Mouse (Mus musculus): ENCODE results near the gene Omt2a. TPM values are rescaled to one million over a fixed set of nuclear protein-coding genes. Genes with fewer than 3 reads are reported as not detected.

The Omt2a gene
- total and polyA plus RNA-seq, 3 experiments: not detected

DNA sequence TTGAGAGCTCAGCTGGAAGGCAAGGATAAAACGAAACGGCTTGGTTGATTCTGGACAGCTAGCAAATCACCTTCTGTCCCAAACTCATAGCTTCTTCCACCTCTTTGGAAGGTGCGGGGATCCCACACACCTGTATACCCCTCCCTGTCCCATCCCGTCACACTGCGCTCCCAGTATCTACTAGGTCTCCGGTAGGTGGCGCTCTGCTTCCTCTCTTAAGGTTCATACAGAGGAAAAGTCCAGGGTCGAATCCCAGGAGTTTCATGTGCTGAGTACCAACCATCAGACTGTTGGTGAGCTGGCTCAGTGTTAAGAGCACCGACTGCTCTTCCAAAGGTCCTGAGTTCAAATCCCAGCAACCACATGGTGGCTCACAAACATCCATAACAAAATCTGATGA lies 43.5 kb upstream of the Omt2a start:
- H3K79me2 ChIP-seq (replicated peaks; ENCODE audit: control insufficient read depth, extremely low read depth, insufficient read depth, poor library complexity, severe bottlenecking): no peaks in the 10 kb centered on the region
- dilution Hi-C loops (cut with MboI; ENCODE audit: extremely low pct_ligation_motif_present, extremely low pct_unique_long_range_greater_than_20kb, low sequenced_read_pairs): no loop called here
- no peak overlapping the region for H3K9ac ChIP-seq (ENCODE audit: insufficient read depth, low read depth)
- DNase-seq (ENCODE audit: extremely low read depth): peak; percentile 57
- H3K4me2 ChIP-seq (ENCODE audit: insufficient read depth, low read depth, poor library complexity, severe bottlenecking): no peak overlapping the region
- H3K4me3 ChIP-seq (replicated peaks in 1 of 3; ENCODE audit: low read depth in 2 of 3, low read length in 2 of 3, poor library complexity in 1 of 3): no peak overlapping the region
- peaks cover 30% of the 10 kb centered on the region for H3K27me3 ChIP-seq (replicated peaks)
- H3K4me1 ChIP-seq (ENCODE audit: control insufficient read depth in 1 of 2, insufficient read depth in 2 of 2): no peaks in the 10 kb centered on the region
- H3K9me3 ChIP-seq (replicated peaks; ENCODE audit: low read length): no peaks in the 10 kb centered on the region
- H3K36me3 ChIP-seq (replicated peaks in 1 of 2; ENCODE audit: control insufficient read depth in 1 of 2, insufficient read depth in 1 of 2, low read length in 1 of 2): no peaks in the 10 kb centered on the region
- TF ChIP-seq RAD21 (IDR thresholded peaks at IDR 0.05; ENCODE audit: low read depth, low read length) (peak; percentile 66), CTCF (conservative IDR thresholded peaks at IDR 0.05 in 1 of 2, IDR thresholded peaks at IDR 0.05 in 1 of 2; ENCODE audit: low read depth in 2 of 2, low read length in 2 of 2) (peak; percentile 74 to 79), ETS1 (conservative IDR thresholded peaks at IDR 0.05; ENCODE audit: low read depth, low read length) (no peak), SMC3 (IDR thresholded peaks at IDR 0.05; ENCODE audit: low read depth, low read length) (peak; percentile 62), NELFE (IDR thresholded peaks at IDR 0.05; ENCODE audit: low read depth, low read length) (no peak), EP300 (IDR thresholded peaks at IDR 0.05; ENCODE audit: low read length) (no peak), GABPA (IDR thresholded peaks at IDR 0.05; ENCODE audit: insufficient replicate concordance, low read depth, low read length) (no peak), MAFK (IDR thresholded peaks at IDR 0.05; ENCODE audit: insufficient replicate concordance, low read length) (no peak), CHD2 (IDR thresholded peaks at IDR 0.05; ENCODE audit: low read length) (no peak), MAX (IDR thresholded peaks at IDR 0.05; ENCODE audit: low read length) (no peak), IRF4 (IDR thresholded peaks at IDR 0.05; ENCODE audit: low read depth, low read length) (peak; percentile 42; the same call in 1 of the 2 replicates), ZC3H11A (IDR thresholded peaks at IDR 0.05; ENCODE audit: low read depth, low read length) (no peak)
- H3K27ac ChIP-seq (ENCODE audit: insufficient read depth, low read depth): no peak overlapping the region
- in situ Hi-C loops (cut with MboI; ENCODE audit: low pct_ligation_motif_present, low pct_unique_long_range_greater_than_20kb, low sequenced_read_pairs): no loop called here

DNA sequence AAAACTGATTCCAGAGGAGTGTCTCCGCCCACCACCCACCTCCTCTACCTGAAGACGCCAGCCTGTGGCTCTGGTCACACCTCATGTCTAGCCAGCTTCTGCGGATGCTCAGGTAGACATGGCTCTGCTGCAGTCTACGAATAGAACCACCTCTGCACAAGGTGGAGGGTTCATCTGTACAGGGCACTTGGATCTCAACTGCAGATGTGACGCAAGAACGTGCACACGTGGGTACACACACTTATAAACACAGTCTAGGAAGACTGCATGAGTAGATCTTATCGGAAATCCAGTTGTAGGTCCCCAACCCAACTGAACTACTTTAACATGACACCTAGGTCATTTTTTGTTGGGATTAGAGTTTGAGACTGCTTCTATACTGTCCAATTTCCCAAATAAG lies 41.0 kb upstream of the Omt2a start, which contains the start of gene Gsta2:
TSS of gene Gsta2 (minus strand) at position 178 of the 400 bp plus-strand sequence.
- no peaks in the 10 kb centered on the region for H3K36me3 ChIP-seq (replicated peaks in 1 of 2; ENCODE audit: control insufficient read depth in 1 of 2, insufficient read depth in 1 of 2, low read length in 1 of 2)
- no peak within 1 kb of the TSS for H3K27ac ChIP-seq (ENCODE audit: insufficient read depth, low read depth)
- H3K4me3 ChIP-seq (replicated peaks in 1 of 3; ENCODE audit: low read depth in 2 of 3, low read length in 2 of 3, poor library complexity in 1 of 3): no peak within 1 kb of the TSS
- dilution Hi-C loops (cut with MboI; ENCODE audit: extremely low pct_ligation_motif_present, extremely low pct_unique_long_range_greater_than_20kb, low sequenced_read_pairs) (no loop called here), in situ Hi-C loops (cut with MboI; ENCODE audit: low pct_ligation_motif_present, low pct_unique_long_range_greater_than_20kb, low sequenced_read_pairs) (no loop called here)
- H3K27me3 ChIP-seq (replicated peaks): peaks cover 39% of the 10 kb centered on the region
- no peaks in the 10 kb centered on the region for H3K4me1 ChIP-seq (ENCODE audit: control insufficient read depth in 1 of 2, insufficient read depth in 2 of 2)
- no peak within 1 kb of the TSS for H3K9ac ChIP-seq (ENCODE audit: insufficient read depth, low read depth)
- no peaks in the 10 kb centered on the region for H3K79me2 ChIP-seq (replicated peaks; ENCODE audit: control insufficient read depth, extremely low read depth, insufficient read depth, poor library complexity, severe bottlenecking)
- no peak for TF ChIP-seq UBTF (IDR thresholded peaks at IDR 0.05; ENCODE audit: low read depth, low read length)
- TF ChIP-seq CHD1 (IDR thresholded peaks at IDR 0.05; ENCODE audit: low read depth, low read length): no peak
- no peak for TF ChIP-seq GABPA (IDR thresholded peaks at IDR 0.05; ENCODE audit: insufficient replicate concordance, low read depth, low read length)
- TF ChIP-seq PAX5 (IDR thresholded peaks at IDR 0.05; ENCODE audit: low read length): no peak
- TF ChIP-seq USF2 (conservative IDR thresholded peaks at IDR 0.05; ENCODE audit: low read depth, low read length): no peak
- TF ChIP-seq TBP (conservative IDR thresholded peaks at IDR 0.05; ENCODE audit: low read depth, low read length): no peak
- no peak for TF ChIP-seq USF1 (IDR thresholded peaks at IDR 0.05; ENCODE audit: low read depth, low read length)
- TF ChIP-seq MEF2A (IDR thresholded peaks at IDR 0.05; ENCODE audit: borderline replicate concordance, low read depth, low read length): no peak
- TF ChIP-seq CTCF (conservative IDR thresholded peaks at IDR 0.05 in 1 of 2, IDR thresholded peaks at IDR 0.05 in 1 of 2; ENCODE audit: low read depth in 2 of 2, low read length in 2 of 2): no peak
- TF ChIP-seq ZMIZ1 (IDR thresholded peaks at IDR 0.05; ENCODE audit: low read depth, low read length): no peak
- no peak for TF ChIP-seq POLR2A (IDR thresholded peaks at IDR 0.05; ENCODE audit: low read depth, low read length)
- no peak for TF ChIP-seq MAX (IDR thresholded peaks at IDR 0.05; ENCODE audit: low read length)
- TF ChIP-seq SIN3A (IDR thresholded peaks at IDR 0.05; ENCODE audit: low read length): no peak
- TF ChIP-seq IRF4 (IDR thresholded peaks at IDR 0.05; ENCODE audit: low read depth, low read length): no peak
- no peak for TF ChIP-seq JUN (IDR thresholded peaks at IDR 0.05; ENCODE audit: insufficient read depth, low read depth, low read length)
- TF ChIP-seq RAD21 (IDR thresholded peaks at IDR 0.05; ENCODE audit: low read depth, low read length): no peak
- no peak for TF ChIP-seq NELFE (IDR thresholded peaks at IDR 0.05; ENCODE audit: low read depth, low read length)
- TF ChIP-seq JUND (conservative IDR thresholded peaks at IDR 0.05; ENCODE audit: low read depth, low read length): no peak
- H3K9me3 ChIP-seq (replicated peaks; ENCODE audit: low read length): no peaks in the 10 kb centered on the region
- DNase-seq (ENCODE audit: extremely low read depth): no peak
- no peak within 1 kb of the TSS for H3K4me2 ChIP-seq (ENCODE audit: insufficient read depth, low read depth, poor library complexity, severe bottlenecking)
